Mouse (Mus musculus) gastrocnemius, adult 8-10 months (tissue): ENCODE measurements around the gene Cfap97d2. TPM values are rescaled to one million over a fixed set of nuclear protein-coding genes. Genes with fewer than 3 reads are reported as not detected.

ENCODE experiments used
- DNase-seq, 2 experiments: peaks; one replicate each; pipeline ENCODE4 v3.0.0; 2022; ENCODE audit warnings: low spot score in 2 of 2
- total RNA-seq, 4 experiments: library from RNA; stranded (reverse); gene quantifications; 2 replicates each; pipeline ENCODE4 v1.2.4; 2022

Gene Cfap97d2
- not detected for total RNA-seq

DNA sequence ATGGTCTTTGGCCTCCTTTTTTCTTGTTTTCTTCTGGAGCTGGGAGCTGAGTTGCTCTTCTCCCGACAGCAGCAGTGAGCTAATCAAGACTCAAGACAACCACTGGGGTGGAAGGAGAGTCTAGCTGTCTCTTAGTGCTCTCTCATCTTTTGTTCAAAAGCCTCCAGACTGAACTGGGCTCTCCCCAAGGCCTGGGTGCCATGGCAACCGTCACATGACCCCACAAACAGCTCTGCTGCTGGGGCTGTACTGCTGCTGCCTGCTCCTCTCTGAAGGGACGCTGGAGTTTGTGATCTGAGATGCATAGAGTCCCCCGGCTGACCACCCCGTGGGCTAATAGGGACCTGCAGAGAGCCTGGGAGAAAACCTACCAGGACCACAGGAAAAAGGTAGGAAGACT is at the start of gene Cfap97d2:
Gene Cfap97d2 (plus strand): TSS at position 222 of the 400 bp plus-strand sequence.
- DNase-seq, result no peak

DNA sequence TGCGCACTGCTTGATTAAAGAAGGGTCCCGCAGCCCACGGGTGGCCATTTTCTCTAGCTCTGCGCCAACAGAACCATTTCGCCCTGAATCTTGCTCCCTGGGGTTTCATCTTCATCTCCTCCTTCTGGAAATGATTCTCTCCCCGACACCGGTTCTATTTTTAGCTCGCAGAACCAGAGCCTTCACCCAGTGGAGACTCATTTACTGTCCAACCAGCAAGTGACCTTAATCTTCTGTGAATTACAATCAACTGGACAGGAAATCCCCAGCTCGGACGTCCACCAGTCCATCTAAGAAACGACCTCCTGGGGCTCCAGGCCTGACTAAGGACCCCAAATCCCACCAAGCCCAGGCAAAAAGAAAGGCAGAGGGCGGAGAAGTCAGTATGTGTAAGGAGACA is 48.2 kb upstream of the Cfap97d2 start:
- no peak for DNase-seq

DNA sequence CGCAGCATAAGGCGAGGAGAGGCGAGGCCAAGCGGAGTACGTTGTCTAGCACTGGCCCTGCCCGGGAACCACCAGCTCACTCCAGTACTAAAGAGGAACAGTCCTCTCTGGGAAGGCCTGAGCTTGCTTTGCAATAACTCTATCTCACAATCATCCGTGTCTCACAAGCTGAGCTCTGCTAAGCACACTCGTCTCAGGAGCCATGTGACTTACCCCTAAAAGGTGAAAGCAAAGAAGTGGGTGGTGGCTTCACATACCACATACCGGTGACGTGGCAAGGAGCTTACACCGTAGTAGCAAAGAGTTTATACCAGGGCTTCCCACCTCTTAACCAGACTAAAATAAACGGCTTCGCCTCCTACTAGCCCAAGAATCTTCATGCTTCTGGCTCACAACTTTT is 45.4 kb upstream of the Cfap97d2 start:
- DNase-seq, result no peak

DNA sequence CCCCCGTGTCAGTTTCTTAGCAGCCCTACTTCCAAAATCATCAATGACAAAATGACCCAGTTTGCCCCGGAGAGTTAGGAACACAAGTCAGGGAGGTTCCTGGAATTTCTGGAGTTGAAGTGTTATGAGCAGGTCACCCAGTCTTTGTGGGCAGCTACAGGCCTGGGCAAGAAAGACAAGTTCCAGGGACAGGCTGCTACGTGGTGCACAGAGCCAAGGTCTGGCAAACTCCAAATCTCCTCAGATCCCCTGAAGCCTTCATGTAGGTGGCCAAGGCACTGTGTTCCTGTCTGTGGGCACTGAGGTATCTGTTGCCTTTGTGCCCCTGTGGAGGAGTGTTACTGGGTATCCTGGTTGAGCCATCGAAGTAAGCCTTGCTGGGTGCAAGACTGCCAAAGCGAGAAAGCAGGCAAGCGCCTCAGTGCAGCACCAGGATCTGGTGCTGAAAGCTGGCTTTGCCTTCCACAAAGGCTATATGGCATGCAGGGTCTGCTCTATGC is 40.9 kb upstream of the Cfap97d2 start:
- no peak for DNase-seq

DNA sequence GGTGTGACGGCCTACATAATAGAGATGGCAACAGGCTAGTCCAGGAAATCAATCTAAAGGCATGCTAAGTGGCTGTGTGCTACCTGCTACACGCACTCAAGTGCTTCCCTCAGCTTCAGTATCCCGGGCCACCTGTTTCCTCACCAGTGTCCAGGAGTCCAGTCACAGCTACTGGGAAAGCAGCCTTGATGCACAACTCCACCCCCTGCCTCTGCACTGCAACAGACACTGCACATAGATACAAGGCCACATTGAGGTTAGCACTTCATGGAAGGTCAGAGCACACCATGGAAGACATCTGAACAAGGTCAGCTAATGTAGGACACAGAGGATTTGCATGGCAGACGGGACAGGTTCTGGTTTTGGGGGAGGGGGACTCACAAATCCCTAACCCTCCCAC is 40.2 kb upstream of the Cfap97d2 start:
- no peak for DNase-seq

DNA sequence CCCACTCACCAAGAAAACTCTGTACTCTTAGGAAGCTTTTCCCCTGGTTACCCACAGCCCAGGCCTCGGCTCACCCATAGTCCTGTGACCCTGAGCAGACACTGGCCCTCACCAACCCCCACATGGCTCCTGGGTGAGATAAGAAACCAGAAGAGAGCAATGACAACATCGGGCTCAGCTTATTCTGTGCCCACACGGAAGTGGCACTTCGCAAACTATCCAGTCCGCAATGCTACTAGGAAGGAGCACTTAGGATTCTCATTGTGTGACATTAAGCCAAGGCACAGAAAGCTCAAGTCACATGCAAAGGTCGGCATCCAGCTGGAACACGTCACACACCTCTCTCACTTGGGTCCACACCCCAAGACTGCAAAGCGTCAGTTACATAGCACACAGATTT is 39.7 kb upstream of the Cfap97d2 start:
- no peak for DNase-seq

DNA sequence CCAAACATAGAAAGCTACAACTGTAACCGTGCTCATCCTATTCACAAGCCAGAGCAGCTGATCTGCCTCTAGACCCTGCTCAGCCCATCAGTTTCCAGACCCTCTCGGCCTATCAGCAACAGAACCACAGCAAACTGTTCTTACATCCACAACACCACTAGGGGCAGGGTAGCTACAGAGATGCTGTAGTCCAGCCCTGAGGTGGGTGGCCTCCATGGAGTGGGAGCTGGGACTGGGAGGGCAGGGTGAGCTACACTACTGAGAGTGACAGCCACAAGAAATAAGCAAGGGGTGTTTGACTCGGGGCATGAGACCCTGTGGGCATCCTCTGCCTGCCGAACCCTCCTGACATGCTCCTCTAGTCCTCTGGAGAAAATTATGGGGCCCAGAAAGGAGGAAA is 37.8 kb upstream of the Cfap97d2 start:
- no peak for DNase-seq

DNA sequence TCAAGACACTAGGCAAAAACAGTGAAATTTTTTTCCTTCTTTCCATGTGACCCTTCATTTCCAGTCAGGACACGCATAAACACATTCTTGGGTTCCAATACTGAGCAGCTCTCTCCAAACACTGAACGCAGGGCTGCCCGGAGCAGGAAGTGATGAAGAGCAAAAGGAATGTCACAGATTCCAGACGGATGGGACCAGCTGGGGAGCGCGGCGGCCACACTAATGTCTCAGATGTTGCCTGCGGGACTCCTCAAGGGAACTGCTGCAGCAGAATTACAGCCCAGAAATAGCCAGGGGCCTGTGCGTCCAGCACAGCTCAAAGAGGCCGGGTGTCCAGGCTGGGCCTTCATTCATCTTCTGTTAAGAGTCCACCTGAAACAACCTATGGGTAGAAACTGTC is 37.3 kb upstream of the Cfap97d2 start:
- peak; percentile 67 to 69 for DNase-seq

DNA sequence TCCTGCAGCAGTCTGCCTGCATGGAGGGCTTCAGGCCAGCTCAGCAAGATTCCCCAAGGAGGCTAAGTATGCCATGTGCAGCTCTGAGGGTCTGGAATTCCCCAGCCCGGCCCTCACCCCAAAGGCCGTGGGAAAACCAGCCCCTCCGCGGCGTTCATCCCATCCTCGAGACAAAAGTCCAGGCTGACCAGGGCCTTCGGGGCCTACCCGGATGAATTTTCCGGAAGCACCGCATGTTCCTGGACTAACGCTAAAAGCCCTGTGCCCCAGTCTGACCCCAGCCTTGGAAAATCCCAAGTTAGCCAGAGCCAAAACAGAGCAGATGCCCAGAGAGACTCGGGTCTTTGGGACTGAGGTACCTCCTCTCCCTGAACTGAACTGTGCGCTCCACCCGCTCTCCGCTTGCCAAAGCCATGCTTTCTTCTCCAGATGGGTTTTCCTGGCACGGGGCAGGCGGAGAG is 35.6 kb upstream of the Cfap97d2 start:
- no peak for DNase-seq

DNA sequence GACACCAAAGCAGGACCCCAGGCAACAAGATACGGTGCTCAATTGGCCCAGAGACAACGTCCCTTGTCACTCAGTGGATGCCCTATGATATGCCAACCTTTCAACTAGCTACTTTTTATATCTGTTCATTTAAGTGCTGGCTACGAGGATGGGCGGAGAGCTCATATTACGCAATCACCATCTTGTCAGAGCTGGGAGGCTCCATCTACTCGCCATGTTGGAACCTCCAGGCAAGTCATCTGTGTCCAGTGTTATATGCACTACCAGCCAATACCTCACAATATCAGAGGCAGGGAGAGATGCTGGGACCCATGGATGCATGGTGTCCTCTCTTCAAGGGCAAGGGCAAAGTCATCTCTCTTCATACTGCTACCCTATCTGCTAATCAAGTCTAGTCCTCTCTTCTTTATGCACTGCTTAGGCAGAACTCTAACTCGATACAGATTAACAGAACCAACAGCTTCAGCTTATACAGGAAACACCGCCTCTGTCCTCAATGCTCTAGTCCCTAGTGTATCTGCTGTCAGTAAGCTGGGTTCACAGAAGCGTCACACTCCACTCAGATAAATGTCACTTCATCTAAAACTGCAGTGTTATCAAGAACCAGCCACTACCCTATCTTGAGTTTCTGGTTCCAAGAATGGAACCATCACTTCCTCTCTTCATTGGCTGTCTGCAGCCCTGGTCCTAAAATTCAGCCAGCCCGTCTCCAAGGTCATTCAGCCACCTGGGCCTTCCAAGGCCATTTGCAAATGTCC is 34.3 kb upstream of the Cfap97d2 start:
- DNase-seq, result no peak

DNA sequence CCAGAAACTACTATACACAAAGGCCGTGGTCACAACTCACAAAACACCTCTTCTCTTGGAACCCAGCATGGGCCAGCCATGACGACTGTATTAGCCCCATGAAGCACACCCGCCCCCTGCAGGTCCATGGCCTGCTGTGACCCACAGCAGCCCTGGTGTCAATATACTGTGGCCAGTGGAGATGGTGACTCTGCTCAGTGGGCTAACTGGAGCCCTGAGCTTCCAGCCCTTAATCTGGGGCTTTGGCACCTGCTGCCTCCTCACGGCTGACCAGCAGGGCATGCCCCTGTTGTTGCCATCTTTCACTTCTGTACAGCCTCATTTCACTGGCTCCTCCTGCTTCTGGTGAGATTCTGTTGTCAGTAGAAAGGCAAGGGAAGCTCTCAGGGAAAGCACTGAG is 32.5 kb upstream of the Cfap97d2 start:
- DNase-seq, result peak in 1 of 2 experiments; percentile 60

DNA sequence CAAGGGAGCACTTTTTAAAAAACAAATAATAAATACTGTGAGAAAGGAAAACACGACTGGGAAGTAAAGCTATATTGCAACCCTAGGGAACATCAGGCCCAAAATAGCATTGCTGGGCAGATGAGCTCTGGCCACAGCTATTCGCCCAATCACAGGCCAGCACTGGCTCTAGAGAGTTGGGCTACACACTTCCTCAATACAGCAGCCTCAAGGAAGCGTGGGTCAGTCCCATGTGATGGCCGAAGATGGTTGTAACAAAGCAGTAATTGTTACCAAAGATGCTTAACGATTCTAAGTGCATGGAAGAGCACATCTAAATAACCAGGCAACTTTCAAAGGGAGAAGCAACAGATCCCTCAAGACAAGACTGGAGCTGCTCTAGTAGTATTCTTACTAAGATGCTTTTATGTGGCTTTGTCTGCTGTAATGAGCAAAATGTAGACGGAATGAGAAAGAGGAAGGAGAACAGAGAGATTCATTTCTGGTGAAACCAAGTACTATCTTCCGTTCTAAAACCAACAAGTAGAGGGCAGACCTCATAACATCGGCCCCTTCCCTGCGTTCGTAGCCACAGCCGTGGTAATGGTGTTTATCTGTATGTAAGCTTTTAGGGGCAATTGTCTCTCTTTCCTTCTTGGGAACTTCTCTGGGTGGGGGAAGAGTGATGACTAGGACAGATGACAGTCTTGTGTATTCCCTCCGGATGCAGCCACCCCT is 31.2 kb upstream of the Cfap97d2 start:
- DNase-seq, result peak in 1 of 2 experiments; percentile 58

DNA sequence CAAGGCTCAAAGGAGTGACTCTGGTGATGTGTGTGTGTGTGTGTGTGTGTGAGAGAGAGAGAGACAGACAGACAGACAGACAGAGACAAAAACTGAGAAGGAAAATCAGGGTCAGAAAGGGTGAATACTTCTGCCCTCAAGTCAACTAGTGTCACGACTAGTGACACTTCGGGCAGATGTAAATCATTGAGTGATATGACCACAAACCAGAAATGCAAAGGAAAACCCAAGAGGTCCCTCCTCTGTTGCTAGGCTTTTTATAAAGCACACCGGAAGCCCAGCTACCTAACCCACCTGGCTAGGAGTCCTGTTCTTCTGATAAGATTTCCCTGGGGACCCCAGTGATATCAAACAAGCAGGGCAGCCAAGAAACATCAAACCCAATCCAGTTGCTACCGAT is 30.6 kb upstream of the Cfap97d2 start:
- no peak for DNase-seq

DNA sequence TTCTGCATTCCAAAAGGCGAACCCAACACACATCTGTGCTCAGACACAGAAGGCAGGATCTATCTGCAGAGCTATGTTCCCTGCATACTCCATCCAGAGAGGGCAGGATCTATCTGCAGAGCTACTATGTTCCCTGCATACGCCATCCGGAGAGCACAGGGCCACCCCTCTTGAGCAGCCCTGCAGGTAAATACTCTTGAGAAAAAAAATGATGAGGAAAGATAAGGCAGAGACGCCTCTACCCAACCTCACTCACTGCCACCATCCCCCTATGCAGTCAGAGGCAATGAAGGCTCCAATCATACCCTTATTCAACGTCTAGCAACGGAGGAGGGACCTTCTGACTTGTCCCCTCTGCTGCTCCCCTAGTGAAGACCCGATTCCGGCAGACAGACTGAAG is 30.2 kb upstream of the Cfap97d2 start:
- no peak for DNase-seq

DNA sequence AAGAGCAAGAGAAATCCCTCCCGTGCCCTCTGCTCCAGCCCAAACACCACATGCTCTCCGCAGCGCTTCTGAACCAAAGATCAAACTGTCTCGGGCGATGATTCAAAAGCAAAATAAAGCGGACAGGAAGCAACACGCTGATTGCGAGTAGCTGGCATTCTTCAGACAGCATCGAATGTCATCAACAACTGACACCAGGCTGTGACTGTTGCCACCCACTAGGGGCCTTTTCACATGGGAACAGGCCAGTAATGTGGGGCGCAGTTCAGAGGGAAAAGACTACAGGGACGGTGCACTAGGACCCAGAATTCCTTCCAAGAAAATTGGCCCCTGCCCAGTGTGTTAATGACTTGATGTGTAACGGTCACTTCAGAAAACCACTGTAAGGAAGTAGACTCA is 29.4 kb upstream of the Cfap97d2 start:
- peak; percentile 64 to 68 for DNase-seq

DNA sequence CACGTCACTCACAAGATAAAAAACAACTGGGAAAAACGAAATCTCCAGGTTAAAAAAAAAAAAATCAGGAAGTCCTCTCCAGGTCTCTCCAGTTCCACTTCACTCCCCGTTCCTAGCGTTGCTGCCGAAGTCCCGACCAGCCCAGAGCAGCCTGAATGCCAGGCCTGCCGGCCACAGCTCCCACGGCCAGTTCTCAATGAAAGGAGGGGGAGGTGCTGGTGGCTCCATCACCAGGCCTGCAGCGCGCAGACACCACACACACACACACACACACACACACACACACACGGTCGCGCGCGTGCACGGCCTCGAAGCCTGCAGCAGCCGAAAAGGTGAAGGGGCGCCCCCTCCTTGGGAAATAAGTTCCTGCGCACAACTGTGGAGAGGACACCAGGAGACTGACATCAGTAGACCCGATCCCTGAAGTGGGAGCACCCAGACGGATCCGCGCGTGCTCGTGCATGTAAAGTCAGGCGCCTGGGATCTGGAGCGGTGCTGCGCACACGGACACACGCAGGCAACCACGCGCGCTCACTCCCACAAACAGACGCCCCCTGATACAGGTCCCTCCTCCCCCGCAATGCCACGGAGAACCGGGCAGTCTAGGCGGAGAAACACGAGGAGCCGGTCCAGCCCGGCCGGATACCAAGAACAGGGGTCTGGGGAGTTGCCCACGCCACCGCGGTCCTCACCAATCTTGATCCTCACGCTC is 28.8 kb upstream of the Cfap97d2 start:
- DNase-seq, result peak; percentile 55 to 63

DNA sequence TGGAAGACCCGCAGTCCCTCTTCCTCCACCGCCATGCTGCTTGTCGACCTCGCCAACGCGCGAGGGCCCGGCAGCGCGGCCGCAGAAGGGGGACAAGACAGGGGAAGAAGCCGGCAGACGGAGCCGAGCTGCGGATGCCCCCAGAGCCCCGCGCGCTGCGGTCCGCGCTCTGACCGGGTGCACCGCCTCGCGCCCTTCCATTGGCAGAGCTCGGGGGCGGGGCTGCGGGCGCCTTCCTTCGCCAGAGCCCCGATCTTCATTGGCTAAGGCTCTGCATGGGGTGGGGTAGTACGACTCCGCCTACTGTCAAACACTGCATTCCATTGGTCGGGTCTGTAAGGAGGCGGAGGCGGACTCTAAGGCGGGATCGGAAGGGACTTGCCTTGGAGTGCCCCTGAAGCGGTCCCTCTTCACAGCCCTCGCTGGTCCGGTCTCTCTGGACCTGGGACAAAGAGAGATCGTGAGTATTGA is 28.2 kb upstream of the Cfap97d2 start, which contains the start of gene Rasa3:
Gene Rasa3 (minus strand): TSS at position 191 of the 471 bp plus-strand sequence.
- DNase-seq, result peak; percentile 93 to 95

DNA sequence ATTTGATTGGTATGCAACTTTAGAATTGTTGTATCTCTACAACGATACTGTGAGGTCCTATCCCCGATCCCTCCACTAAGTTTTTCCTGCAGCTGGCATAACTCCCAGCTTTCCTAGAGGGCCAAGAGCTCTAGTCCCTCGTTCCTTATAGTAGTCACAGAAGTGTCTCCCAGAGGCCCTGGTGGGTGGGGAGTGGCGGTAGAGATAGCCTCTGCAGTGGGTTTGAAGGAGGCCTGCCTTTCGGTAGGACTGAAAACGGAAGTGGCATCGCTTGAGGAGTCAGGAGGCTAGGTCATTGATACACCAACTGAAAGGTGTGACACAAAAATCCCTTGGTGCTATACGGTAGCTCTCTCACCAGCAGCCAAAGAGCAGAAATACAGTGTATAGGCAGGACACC is 27.5 kb upstream of the Cfap97d2 start:
- no peak for DNase-seq

DNA sequence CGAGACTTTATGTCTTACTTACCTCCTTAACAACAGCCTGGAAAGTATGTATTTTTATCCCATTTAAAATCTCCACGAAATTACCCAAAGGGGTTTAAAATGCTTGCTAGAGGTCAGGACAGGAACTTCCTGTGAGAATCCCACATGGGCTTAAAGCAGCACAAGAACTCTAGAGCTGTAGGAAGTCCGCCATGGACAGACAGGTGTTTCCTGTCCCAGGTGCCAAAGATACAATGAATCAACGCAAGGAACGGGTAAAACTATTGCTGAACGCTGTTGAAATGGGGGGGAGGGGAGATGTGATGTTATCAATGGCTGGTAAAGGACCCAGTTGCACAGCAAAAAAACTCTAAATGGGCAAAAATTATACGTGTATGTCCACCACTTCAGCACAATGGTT is 21.6 kb upstream of the Cfap97d2 start:
- DNase-seq, result no peak

DNA sequence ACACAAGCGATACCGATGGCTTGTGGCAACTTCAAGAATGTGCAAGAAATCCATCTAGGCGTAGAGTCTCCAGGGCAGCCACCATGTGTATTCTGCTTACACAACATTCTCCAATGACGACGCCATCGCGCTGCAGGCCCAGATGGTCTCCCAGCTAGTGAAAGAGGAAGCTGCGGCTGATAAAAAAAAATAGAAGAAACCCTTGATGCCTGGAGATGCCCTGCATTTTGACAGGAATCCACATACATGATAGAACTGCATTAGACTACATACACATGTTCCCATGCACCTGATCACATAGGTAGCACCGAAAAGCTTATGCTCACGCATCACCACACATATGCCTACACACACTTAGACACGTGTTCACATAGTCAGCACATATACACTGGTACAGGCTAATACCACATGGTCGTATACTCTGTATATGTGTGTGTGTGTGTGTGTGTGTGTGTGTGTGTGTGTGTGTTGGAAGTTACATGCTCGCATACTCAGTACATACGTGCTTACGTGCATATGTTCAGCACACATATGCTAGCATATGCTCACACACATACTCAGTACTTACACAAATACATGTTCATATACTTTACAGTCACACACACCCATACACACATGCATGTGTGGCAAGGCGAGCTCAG is 19.9 kb upstream of the Cfap97d2 start:
- DNase-seq, result no peak

DNA sequence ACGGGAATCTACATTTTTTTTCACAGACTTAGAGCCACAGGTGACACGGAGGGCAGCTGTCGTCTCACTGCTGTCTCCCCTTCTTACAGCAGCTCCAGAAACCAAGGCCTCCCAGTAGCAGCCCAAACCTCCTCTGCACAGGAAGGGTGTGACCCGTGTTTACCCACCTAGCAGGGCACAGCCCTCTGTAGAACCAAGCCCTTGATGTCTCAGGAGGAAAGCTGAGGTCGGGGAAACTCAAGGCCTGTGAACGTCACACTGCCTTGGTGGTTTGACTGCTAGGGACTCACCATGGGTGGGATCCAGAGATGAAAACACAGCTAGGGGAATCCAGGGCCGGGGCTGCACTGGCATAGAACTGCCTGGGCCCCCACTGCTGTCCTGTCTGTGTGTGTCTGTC is 19.3 kb upstream of the Cfap97d2 start:
- no peak for DNase-seq
